Mouse (Mus musculus) forebrain, postnatal 0 days (tissue): Measurements from ENCODE around the gene Cyp2j12. TPM values are rescaled to one million over a fixed set of nuclear protein-coding genes. Genes with fewer than 3 reads are reported as not detected.

Experiments used
- ATAC-seq: fragments of 200-750 bp; cut with Nextera tagmentation; 2 replicates; pipeline ENCODE4 v1.8.0; 2017; ENCODE audit warnings: mild to moderate bottlenecking, moderate library complexity
- DNase-seq: peaks from one replicate; pipeline ENCODE4 v3.0.0-alpha.2; 2015
- H3K27ac ChIP-seq: fragments of 300-500 bp; sonication (generic); 2 replicates; pipeline ENCODE4 v1.5.1; 2014; ENCODE audit warnings: low read depth, mild to moderate bottlenecking, antibody characterized with exemption, low read length, moderate library complexity, mixed read lengths
- H3K27me3 ChIP-seq: fragments of 300-500 bp; sonication (generic); 2 replicates; pipeline ENCODE4 v1.6.1; 2014; ENCODE audit warnings: mild to moderate bottlenecking, low read length, mixed read lengths; ENCODE audit not compliant: insufficient read depth
- H3K36me3 ChIP-seq: fragments of 300-500 bp; sonication (generic); 2 replicates; pipeline ENCODE4 v1.6.1; 2014; ENCODE audit warnings: mild to moderate bottlenecking, moderate library complexity; ENCODE audit not compliant: insufficient read depth
- H3K4me1 ChIP-seq: fragments of 300-500 bp; sonication (generic); 2 replicates; pipeline ENCODE4 v1.6.1; 2014; ENCODE audit warnings: antibody characterized with exemption; ENCODE audit not compliant: insufficient read depth
- H3K4me2 ChIP-seq: fragments of 300-500 bp; sonication (generic); 2 replicates; pipeline ENCODE4 v1.6.1; 2014; ENCODE audit warnings: low read depth, mild to moderate bottlenecking, moderate library complexity
- H3K4me3 ChIP-seq: fragments of 300-500 bp; sonication (generic); 2 replicates; pipeline ENCODE4 v1.5.1; 2014; ENCODE audit warnings: low read depth, low read length, mixed read lengths
- H3K9ac ChIP-seq: fragments of 300-500 bp; sonication (generic); 2 replicates; pipeline ENCODE4 v1.6.1; 2014; ENCODE audit warnings: mild to moderate bottlenecking
- H3K9me3 ChIP-seq: fragments of 300-500 bp; sonication (generic); 2 replicates; pipeline ENCODE4 v1.6.1; 2016; ENCODE audit warnings: low read length
- CTCF ChIP-seq: sonication (generic); IDR thresholded peaks from 2 replicates; pipeline ENCODE4 v1.5.1; 2016; ENCODE audit warnings: antibody characterized with exemption, control low read depth, low read depth
- WGBS: fragments of 180-500 bp; shearing (Covaris S2); extraction: QIAGEN DNeasy Blood & Tissue Kit; methylation state at CpG from one replicate; pipeline ENCODE4 v1.1.7; 2014; 5-methylcytosine and 5-hydroxymethylcytosine counted together
- polyA plus RNA-seq: library from polyadenylated mRNA; unstranded; fragments of >200 nt; fragmentation: Nextera tagmentation; extraction: Ambion mirVana; gene quantifications from 2 replicates; pipeline ENCODE4 v1.2.1, GENCODE M21; 2015
- total RNA-seq: library from RNA; depleted of rRNA; stranded (reverse); fragments of >200 nt; gene quantifications from 2 replicates; pipeline ENCODE4 v1.2.3, GENCODE M21; 2014; rRNA removed

The Cyp2j12 gene
- total and polyA plus RNA-seq, 2 experiments from 2014 or later: not detected

DNA sequence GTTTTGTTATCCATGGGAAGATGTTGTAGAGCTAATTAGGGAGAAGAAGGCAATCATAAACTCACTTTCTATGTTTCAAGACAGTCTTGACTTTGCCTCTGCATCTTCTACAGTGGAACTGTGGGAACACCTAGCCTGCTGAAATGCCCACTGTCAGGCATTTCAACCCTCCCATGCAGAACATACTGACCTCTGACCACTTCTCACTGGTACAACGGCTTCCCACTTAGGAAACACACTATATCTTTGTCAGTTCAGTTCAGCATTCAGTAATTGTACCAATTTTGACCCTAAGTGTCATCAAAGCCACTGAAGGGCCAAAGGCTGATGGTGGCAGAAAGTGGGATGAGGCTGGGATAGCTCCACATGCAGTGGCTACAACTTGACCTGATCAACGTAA is 78.9 kb downstream of the Cyp2j12 start:
- ATAC-seq (no peak), DNase-seq (no peak)
- Histone ChIP-seq H3K9me3 (no peaks in the 10 kb centered on the region), H3K27me3 (no peaks in the 10 kb centered on the region), H3K4me2 (no peak overlapping the region), H3K4me3 (no peak overlapping the region), H3K9ac (no peak overlapping the region), H3K27ac (no peak overlapping the region), H3K4me1 (no peaks in the 10 kb centered on the region), H3K36me3 (no peaks in the 10 kb centered on the region)
- 85% methylated on average over 2 of the region's 2 CpGs for WGBS
- no peak for TF ChIP-seq CTCF

DNA sequence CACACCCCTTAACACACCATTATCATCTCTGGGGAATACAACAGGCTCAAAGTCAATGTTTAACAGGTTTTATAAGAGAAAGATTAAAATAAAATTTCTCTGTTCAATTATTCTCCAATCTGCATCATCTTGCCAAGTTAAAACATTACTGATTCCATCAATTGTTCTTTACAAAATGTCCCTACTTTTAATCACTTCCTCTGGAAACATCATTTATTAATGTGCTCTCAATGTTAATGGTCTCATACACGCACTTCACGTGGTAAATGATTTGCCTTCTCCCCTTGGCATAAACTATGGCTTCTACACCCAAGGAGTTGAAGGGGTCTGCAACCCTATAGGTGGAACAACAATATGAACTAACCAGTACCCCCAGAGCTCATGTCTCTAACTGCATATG is 80.8 kb downstream of the Cyp2j12 start:
- no peaks in the 10 kb centered on the region for H3K4me1 ChIP-seq
- WGBS: 91% methylated on average over 2 of the region's 2 CpGs
- H3K36me3 ChIP-seq: no peaks in the 10 kb centered on the region
- no peak overlapping the region for H3K4me3 ChIP-seq
- no peaks in the 10 kb centered on the region for H3K27me3 ChIP-seq
- no peak for TF ChIP-seq CTCF
- no peak overlapping the region for H3K27ac ChIP-seq
- no peak overlapping the region for H3K9ac ChIP-seq
- H3K9me3 ChIP-seq: no peaks in the 10 kb centered on the region
- ATAC-seq (no peak), DNase-seq (no peak)
- no peak overlapping the region for H3K4me2 ChIP-seq

Other genes starting within 250 kb of the Cyp2j12 start
- 52.2 and 75.7 TPM in 2 replicates for gene Hook1, start 173.9 kb downstream of the Cyp2j12 start, total RNA-seq
- 30.4 and 44.0 TPM in 2 replicates for gene Hook1, start 173.9 kb downstream of the Cyp2j12 start, polyA plus RNA-seq
- not detected in 2 replicates for gene Cyp2j13, start 63.6 kb downstream of the Cyp2j12 start, total RNA-seq
- not detected in 2 replicates for gene Cyp2j13, start 63.6 kb downstream of the Cyp2j12 start, polyA plus RNA-seq
- gene Cyp2j7, start 95.5 kb upstream of the Cyp2j12 start, total RNA-seq: not detected in 2 replicates
- gene Cyp2j7, start 95.5 kb upstream of the Cyp2j12 start, polyA plus RNA-seq: not detected in 2 replicates
- gene Cyp2j11, start 207.5 kb upstream of the Cyp2j12 start, total RNA-seq: not detected in 2 replicates
- gene Cyp2j11, start 207.5 kb upstream of the Cyp2j12 start, polyA plus RNA-seq: not detected in 2 replicates